Mouse (Mus musculus) adrenal gland, postnatal 10 days (tissue): ENCODE measurements around the gene Clec4a1. TPM values are rescaled to one million over a fixed set of nuclear protein-coding genes. Genes with fewer than 3 reads are reported as not detected.

Source experiments
- DNase-seq: peaks from one replicate; pipeline ENCODE4 v3.0.0; 2021; ENCODE audit warnings: mixed read lengths
- long read RNA-seq, 2 experiments: library from polyadenylated mRNA; stranded (forward); transcript quantifications; one replicate each; pipeline ENCODE4 v2.0.0; 2021
- total RNA-seq, 2 experiments: library from RNA; stranded (reverse); gene quantifications; 2 replicates each; pipeline ENCODE4 v1.2.3; 2021

Gene Clec4a1
- total RNA-seq: 1 to 10 TPM; 3.3 TPM
- long read RNA-seq, experiment 1, partial matches to known transcripts: 0 of 3 reads
- long read RNA-seq, experiment 1, other reads (novel, unspliced or antisense): 0 of 3 reads
- long read RNA-seq, experiment 2: 0 reads

DNA sequence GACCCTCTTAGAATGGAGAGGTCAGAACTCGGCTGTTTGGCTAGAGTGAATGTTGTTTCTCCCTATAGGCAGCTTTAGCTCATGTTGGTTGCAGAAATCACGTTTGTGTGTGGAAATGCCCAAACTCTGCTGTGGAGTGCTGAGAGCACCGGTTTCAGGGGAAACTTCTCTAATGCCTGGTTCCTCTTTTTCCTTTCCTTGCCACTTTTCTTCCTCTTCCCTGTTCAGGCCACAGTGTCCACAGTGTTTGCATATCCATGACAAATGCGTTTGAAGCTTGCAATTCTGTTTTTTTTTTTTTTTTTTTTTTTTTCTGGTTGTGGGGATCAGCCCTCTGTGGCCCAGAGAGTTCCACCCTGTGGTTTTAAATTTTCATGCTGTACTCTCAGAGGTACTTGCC lies at the start of gene Clec4a1:
Clec4a1 (plus strand) TSS at position 398 of the 400 bp plus-strand sequence.
- DNase-seq: no peak

DNA sequence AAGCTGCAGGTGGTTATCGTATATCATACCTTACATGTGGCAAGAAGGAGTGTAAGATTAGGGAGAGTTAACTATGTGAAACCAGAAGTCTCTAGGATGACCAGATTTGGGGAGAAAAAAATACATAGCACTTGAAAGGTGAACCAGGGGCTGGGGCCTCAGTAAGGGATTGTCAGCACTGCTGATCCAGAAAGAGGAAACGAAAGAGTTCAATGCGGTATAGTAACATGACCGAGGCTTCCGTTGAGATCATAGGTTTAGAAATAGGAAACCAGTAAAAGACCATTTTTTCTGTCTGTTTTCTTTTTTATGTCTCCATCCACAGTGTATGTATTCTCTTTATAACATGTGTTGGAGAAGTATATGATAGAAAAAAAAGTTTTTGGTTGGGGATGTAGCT lies 48.8 kb upstream of the Clec4a1 start:
- no peak for DNase-seq

GRCm38 (mm10) chr6:122873871-122874719 lies 47.6 kb upstream of the Clec4a1 start, which contains the start of gene Necap1:
Gene Necap1 (plus strand): TSS chr6:122874474.
- DNase-seq: peak; percentile 98

DNA sequence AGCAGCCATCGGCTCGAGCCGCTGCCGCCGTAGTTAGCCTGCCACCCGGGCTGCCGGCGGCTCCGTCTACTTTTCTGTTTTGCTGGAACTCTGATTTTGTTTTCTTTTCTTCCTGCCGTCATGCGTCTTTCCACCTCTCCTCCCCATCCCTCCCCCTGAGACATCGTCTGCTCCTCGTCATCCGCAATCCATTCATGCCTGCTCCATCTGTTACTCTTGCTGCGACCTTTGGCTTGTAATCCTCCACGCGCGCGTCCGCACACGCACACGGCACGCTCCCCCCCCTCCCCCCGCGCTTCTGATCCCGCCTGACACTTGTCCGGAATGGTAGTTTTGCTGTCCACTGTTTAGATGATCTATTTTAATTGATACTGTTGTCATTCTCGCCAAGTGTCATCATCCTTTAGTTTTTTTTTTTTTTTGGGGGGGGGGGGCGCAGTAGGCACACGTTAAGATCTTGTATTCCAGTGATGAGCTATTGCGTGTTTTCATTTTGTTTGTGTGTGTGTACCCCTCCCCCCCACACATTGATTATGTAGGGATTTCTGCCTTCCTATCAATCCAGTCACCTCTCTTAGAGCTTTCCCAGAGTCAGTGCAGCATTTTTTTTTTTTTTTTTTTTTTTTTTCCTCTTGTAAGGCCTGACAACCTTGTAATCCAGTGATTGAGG lies 46.8 kb upstream of the Clec4a1 start:
- DNase-seq: no peak

DNA sequence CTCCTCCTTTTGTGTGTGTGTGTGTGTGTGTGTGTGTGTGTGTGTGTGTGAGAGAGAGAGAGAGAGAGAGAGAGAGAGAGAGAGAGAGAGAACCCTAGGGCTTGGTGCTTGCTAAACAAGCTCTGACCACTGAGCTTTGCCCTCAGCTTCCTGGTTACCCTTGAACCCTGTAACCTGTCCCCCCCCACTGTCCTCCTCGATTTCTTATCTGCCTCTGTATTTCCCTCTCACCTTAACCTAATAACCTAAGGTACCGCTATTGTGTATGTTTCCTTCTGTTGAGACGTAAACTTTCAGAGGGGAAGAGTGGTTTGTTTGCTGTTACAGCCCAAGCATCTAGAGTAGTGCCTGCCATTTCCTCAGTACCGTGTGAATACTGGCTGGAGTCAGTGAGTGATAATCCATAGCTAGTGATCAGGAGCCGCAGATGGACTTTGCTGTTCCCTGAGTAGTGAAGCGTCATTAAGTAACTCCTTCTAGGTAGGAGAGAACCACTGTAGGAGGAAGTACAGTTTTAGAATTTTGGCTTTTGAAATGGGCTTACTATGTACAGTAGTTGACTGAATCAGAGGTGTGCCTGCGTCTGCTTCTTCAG lies 42.4 kb upstream of the Clec4a1 start:
- no peak for DNase-seq

- DNase-seq: no peak
Measured at GRCm38 (mm10) chr6:122879781-122880505, 41.7 kb upstream of the Clec4a1 start.

DNA sequence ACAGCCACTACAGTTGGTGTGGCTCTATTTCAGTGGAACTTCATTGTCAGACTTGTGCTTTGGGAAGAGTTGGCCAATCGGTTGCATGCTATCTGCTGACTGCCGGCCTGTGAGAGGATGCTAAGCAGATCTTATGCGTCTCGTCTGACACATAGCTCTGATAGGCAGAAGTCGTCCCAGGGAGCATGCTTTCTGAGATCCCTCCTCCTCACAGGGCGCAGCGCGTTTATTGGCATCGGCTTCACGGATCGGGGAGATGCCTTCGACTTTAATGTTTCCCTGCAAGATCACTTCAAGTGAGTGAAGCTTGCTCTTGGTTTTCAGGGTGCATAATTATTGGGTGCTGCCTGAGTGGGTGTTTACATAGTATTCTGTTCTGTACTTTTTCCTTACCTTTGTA lies 40.4 kb upstream of the Clec4a1 start:
- DNase-seq: no peak

- no peak for DNase-seq
Measured at GRCm38 (mm10) chr6:122883603-122884002, 38.0 kb upstream of the Clec4a1 start.

DNA sequence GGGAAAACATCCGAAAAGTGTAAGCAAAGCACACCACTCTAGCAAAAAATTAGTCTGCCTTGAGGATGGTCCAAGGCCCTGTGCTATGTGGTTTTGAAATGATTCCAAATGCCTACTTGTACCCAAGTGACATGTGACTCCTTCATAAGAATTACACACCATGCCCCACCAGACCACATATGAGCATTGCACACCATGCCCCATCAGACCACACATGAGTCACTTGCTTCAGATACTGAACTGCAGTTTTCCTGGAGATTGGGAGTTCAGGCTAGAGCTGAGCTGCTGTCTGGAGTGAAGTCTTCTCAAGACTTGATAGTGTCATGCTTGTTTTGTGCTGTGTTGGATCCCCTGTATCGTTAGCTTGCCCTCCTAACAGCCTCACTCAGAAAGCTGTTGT lies 32.0 kb upstream of the Clec4a1 start:
- no peak for DNase-seq

- DNase-seq: peak; percentile 80
Measured at GRCm38 (mm10) chr6:122892442-122893049, 29.1 kb upstream of the Clec4a1 start.

- DNase-seq: no peak
Measured at GRCm38 (mm10) chr6:122919922-122920321, 1.7 kb upstream of the Clec4a1 start.

GRCm38 (mm10) chr6:122934845-122935244 lies 13.2 kb downstream of the Clec4a1 start:
- no peak for DNase-seq

DNA sequence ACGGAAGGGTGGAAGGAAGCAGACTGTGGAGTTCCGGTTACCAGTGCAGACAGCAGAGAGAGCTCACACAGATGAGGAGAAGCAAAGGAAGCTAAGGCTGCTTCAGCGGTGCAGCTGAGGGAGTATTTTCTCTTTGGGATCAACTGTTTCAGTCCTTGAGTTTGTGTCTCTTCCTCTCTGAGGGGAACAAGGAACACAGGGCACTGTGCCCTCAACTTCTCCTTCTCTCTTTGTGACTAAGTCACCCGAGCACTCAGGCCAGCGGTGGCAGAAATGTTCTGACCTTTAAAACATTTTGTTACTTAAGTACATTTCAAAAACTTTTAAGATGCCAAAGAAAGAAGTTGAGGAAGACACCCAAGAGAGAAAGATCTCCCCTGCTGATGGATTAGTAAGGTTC lies 18.0 kb downstream of the Clec4a1 start:
- no peak for DNase-seq

- no peak for DNase-seq
Measured at GRCm38 (mm10) chr6:122946760-122947159, 25.1 kb downstream of the Clec4a1 start.

GRCm38 (mm10) chr6:122952401-122952800 lies 30.8 kb downstream of the Clec4a1 start, which contains the start of gene Clec4a3:
Gene Clec4a3 (plus strand): TSS chr6:122952515.
- no peak for DNase-seq

GRCm38 (mm10) chr6:122964562-122964961 lies 42.9 kb downstream of the Clec4a1 start:
- DNase-seq: no peak

GRCm38 (mm10) chr6:122969048-122969447 lies 47.4 kb downstream of the Clec4a1 start:
- DNase-seq: no peak
